Mouse (Mus musculus) liver, adult 2 months (tissue): ENCODE measurements around the gene Vwa5b1. TPM values are rescaled to one million over a fixed set of nuclear protein-coding genes. Genes with fewer than 3 reads are reported as not detected.

Experiments
- DNase-seq: peaks from one replicate; pipeline ENCODE4 v3.0.0-alpha.2; 2011; ENCODE audit warnings: low read depth, low spot score; ENCODE audit errors: extremely low read depth
- H3K27ac ChIP-seq: fragments of 200-500 bp; replicated peaks from 2 replicates; pipeline ENCODE4 v1.5.1; 2012; ENCODE audit warnings: low read depth, mild to moderate bottlenecking, control low read depth, inconsistent platforms, low read length; ENCODE audit not compliant: insufficient read depth
- H3K27me3 ChIP-seq: fragments of 200-500 bp; 2 replicates; pipeline ENCODE4 v1.6.1; 2012; ENCODE audit warnings: mild to moderate bottlenecking, moderate library complexity, low read length, inconsistent platforms; ENCODE audit not compliant: control insufficient read depth, insufficient read depth
- H3K36me3 ChIP-seq: fragments of 200-500 bp; 2 replicates; pipeline ENCODE4 v1.6.1; 2012; ENCODE audit warnings: low read length, inconsistent platforms; ENCODE audit not compliant: control insufficient read depth, insufficient read depth
- H3K4me1 ChIP-seq: fragments of 200-500 bp; 2 replicates; pipeline ENCODE4 v1.6.1; 2011; ENCODE audit warnings: low read length; ENCODE audit not compliant: control insufficient read depth, insufficient read depth
- H3K4me3 ChIP-seq: fragments of 200-500 bp; 2 replicates; pipeline ENCODE4 v1.5.1; 2011; ENCODE audit warnings: low read depth, mild to moderate bottlenecking, control low read depth, low read length, moderate library complexity; ENCODE audit not compliant: insufficient read depth
- H3K79me2 ChIP-seq: fragments of 200-500 bp; 2 replicates; pipeline ENCODE4 v1.6.1; 2012; ENCODE audit warnings: inconsistent platforms, mild to moderate bottlenecking, low read length, moderate library complexity; ENCODE audit not compliant: control insufficient read depth, insufficient read depth
- H3K9ac ChIP-seq: fragments of 200-500 bp; 2 replicates; pipeline ENCODE4 v1.6.1; 2012; ENCODE audit warnings: low read depth, mild to moderate bottlenecking, control low read depth, inconsistent platforms, low read length
- CTCF ChIP-seq: fragments of 200-500 bp; IDR thresholded peaks from 2 replicates; pipeline ENCODE4 v1.5.1; 2011; ENCODE audit warnings: low read depth, low read length, control low read depth
- POLR2A ChIP-seq: fragments of 200-500 bp; IDR thresholded peaks from 2 replicates; pipeline ENCODE4 v1.6.1; 2011; ENCODE audit warnings: low read length, control low read depth; ENCODE audit not compliant: insufficient read depth; ENCODE audit errors: extremely low read depth
- WGBS: fragments of 180-500 bp; shearing (Covaris S2); methylation state at CpG from one replicate; pipeline ENCODE4 v1.1.7; 2018; 5-methylcytosine and 5-hydroxymethylcytosine counted together
- polyA plus RNA-seq: library from polyadenylated mRNA; depleted of rRNA; stranded (reverse); fragments of >200 nt; gene quantifications from 2 replicates; pipeline ENCODE4 v1.2.3, GENCODE M21; 2012
- total RNA-seq: library from RNA; depleted of rRNA; stranded (reverse); fragments of >200 nt; gene quantifications from 2 replicates; pipeline ENCODE4 v1.2.3, GENCODE M21; 2014

Gene Vwa5b1
- total and polyA plus RNA-seq, 2 experiments: not detected

- Histone ChIP-seq H3K79me2 (no peaks in the 10 kb centered on the region), H3K4me3 (no peak overlapping the region), H3K4me1 (no peaks in the 10 kb centered on the region), H3K27me3 (no peaks in the 10 kb centered on the region), H3K36me3 (no peaks in the 10 kb centered on the region), H3K27ac (no peak overlapping the region), H3K9ac (no peak overlapping the region)
- no peak for DNase-seq
- TF ChIP-seq POLR2A: no peak
- WGBS: 62% methylated on average over 11 of the region's 11 CpGs
Observed at GRCm38 (mm10) chr4:138670093-138670889, 34.6 kb upstream of the Vwa5b1 start.

- no peak for DNase-seq
- TF ChIP-seq POLR2A (no peak), CTCF (no peak)
- Histone ChIP-seq H3K9ac (no peak overlapping the region), H3K27me3 (no peaks in the 10 kb centered on the region), H3K27ac (no peak overlapping the region), H3K79me2 (no peaks in the 10 kb centered on the region), H3K36me3 (no peaks in the 10 kb centered on the region), H3K4me3 (no peak overlapping the region), H3K4me1 (no peaks in the 10 kb centered on the region)
- 61% methylated on average over 10 of the region's 10 CpGs for WGBS
Observed at GRCm38 (mm10) chr4:138666521-138666920, 30.8 kb upstream of the Vwa5b1 start.

GRCm38 (mm10) chr4:138659936-138660602, 24.4 kb upstream of the Vwa5b1 start:
- no peak overlapping the region for H3K4me3 ChIP-seq
- TF ChIP-seq CTCF (no peak), POLR2A (no peak)
- H3K27ac ChIP-seq: no peak overlapping the region
- DNase-seq: no peak
- no peak overlapping the region for H3K9ac ChIP-seq
- no peaks in the 10 kb centered on the region for H3K79me2 ChIP-seq
- no peaks in the 10 kb centered on the region for H3K27me3 ChIP-seq
- no peaks in the 10 kb centered on the region for H3K36me3 ChIP-seq
- WGBS: 82% methylated on average over 11 of the region's 11 CpGs
- no peaks in the 10 kb centered on the region for H3K4me1 ChIP-seq

GRCm38 (mm10) chr4:138653056-138653455, 17.4 kb upstream of the Vwa5b1 start:
- H3K9ac ChIP-seq: no peak overlapping the region

GRCm38 (mm10) chr4:138651881-138652280, 16.2 kb upstream of the Vwa5b1 start:
- H3K4me3 ChIP-seq: no peak overlapping the region
- TF ChIP-seq POLR2A (no peak), CTCF (no peak)
- WGBS: 93% methylated on average over 4 of the region's 4 CpGs
- H3K79me2 ChIP-seq: no peaks in the 10 kb centered on the region
- no peaks in the 10 kb centered on the region for H3K36me3 ChIP-seq
- no peaks in the 10 kb centered on the region for H3K4me1 ChIP-seq
- no peak overlapping the region for H3K9ac ChIP-seq
- H3K27me3 ChIP-seq: peaks cover 2% of the 10 kb centered on the region; the same call in 1 of the 2 replicates
- no peak overlapping the region for H3K27ac ChIP-seq
- DNase-seq: no peak

More at GRCm38 (mm10) chr4:138653056-138653455, 17.4 kb upstream of the Vwa5b1 start:
- 52% methylated on average over 6 of the region's 6 CpGs for WGBS
- H3K27me3 ChIP-seq: peaks cover 2% of the 10 kb centered on the region; the same call in 1 of the 2 replicates
- DNase-seq: no peak
- H3K27ac ChIP-seq: no peak overlapping the region
- H3K36me3 ChIP-seq: no peaks in the 10 kb centered on the region
- no peaks in the 10 kb centered on the region for H3K4me1 ChIP-seq
- H3K79me2 ChIP-seq: no peaks in the 10 kb centered on the region
- no peak overlapping the region for H3K4me3 ChIP-seq
- TF ChIP-seq CTCF (no peak), POLR2A (no peak)
